Mouse (Mus musculus): ENCODE measurements around the gene Sltm.
"Not testable (repeated sequence)": the region's sequence is repeated elsewhere in the genome, so short reads cannot be mapped to it uniquely, and the experiment has no call there.

The Sltm gene

GRCm38 (mm10) chr9:70552233-70552632 is 9.7 kb downstream of the Sltm start:
- not testable (repeated sequence) for DNase-seq (ENCODE audit: low spot score)

- DNase-seq (ENCODE audit: low spot score) = no peak
These were observed 12.9 kb downstream of the Sltm start for GRCm38 (mm10) chr9:70555431-70555830.

GRCm38 (mm10) chr9:70556796-70557195 is 14.2 kb downstream of the Sltm start:
- no peak for DNase-seq (ENCODE audit: low spot score)

- DNase-seq (ENCODE audit: low spot score) = no peak
These were observed 20.3 kb downstream of the Sltm start for GRCm38 (mm10) chr9:70562825-70563224.

- DNase-seq (ENCODE audit: low spot score) = no peak
These were observed 25.1 kb downstream of the Sltm start for GRCm38 (mm10) chr9:70567651-70568050.

- no peak for DNase-seq (ENCODE audit: low spot score)
These were observed 27.8 kb downstream of the Sltm start for GRCm38 (mm10) chr9:70570351-70570750.

GRCm38 (mm10) chr9:70578123-70578522 is 35.6 kb downstream of the Sltm start:
- no peak for DNase-seq (ENCODE audit: low spot score)

- no peak for DNase-seq (ENCODE audit: low spot score)
These were observed 38.4 kb downstream of the Sltm start for GRCm38 (mm10) chr9:70580956-70581355.

- no peak for DNase-seq (ENCODE audit: low spot score)
These were observed 42.1 kb downstream of the Sltm start for GRCm38 (mm10) chr9:70584641-70585040.

- DNase-seq (ENCODE audit: low spot score) = no peak
These were observed 42.6 kb downstream of the Sltm start for GRCm38 (mm10) chr9:70585172-70585571.

- DNase-seq (ENCODE audit: low spot score) = no peak
These were observed 44.6 kb downstream of the Sltm start for GRCm38 (mm10) chr9:70587171-70587570.

- DNase-seq (ENCODE audit: low spot score) = no peak
These were observed 48.2 kb downstream of the Sltm start for GRCm38 (mm10) chr9:70590775-70591174.

GRCm38 (mm10) chr9:70591486-70591885 is 48.9 kb downstream of the Sltm start:
- no peak for DNase-seq (ENCODE audit: low spot score)

GRCm38 (mm10) chr9:70598271-70598670 is 55.7 kb downstream of the Sltm start:
- DNase-seq (ENCODE audit: low spot score) = no peak

- DNase-seq (ENCODE audit: low spot score) = no peak
These were observed 59.8 kb downstream of the Sltm start for GRCm38 (mm10) chr9:70602186-70602845.

- DNase-seq (ENCODE audit: low spot score) = no peak
These were observed 68.6 kb downstream of the Sltm start for GRCm38 (mm10) chr9:70611026-70611673.

- no peak for DNase-seq (ENCODE audit: low spot score)
These were observed 87.2 kb downstream of the Sltm start for GRCm38 (mm10) chr9:70629711-70630110.

- no peak for DNase-seq (ENCODE audit: low spot score)
These were observed 89.1 kb downstream of the Sltm start for GRCm38 (mm10) chr9:70631665-70632064.

GRCm38 (mm10) chr9:70636748-70637147 is 94.2 kb downstream of the Sltm start:
- DNase-seq (ENCODE audit: low spot score) = no peak
